Mouse (Mus musculus): ENCODE results near the gene Dcaf4. TPM values are rescaled to one million over a fixed set of nuclear protein-coding genes. Genes with fewer than 3 reads are reported as not detected.

The Dcaf4 gene
- polyA plus RNA-seq, 1 experiment = 13.7 TPM

- H3K79me2 ChIP-seq (ENCODE audit: control insufficient read depth, insufficient read depth) = no peaks in the 10 kb centered on the region
- no peaks in the 10 kb centered on the region for H3K27me3 ChIP-seq (ENCODE audit: control insufficient read depth, insufficient read depth, insufficient read length)
- TF ChIP-seq SRF (IDR thresholded peaks at IDR 0.05; ENCODE audit: control insufficient read depth, insufficient read length, low read depth) (no peak), REST (IDR thresholded peaks at IDR 0.05; ENCODE audit: insufficient read depth, insufficient read length) (no peak), MYOG (IDR thresholded peaks at IDR 0.05; ENCODE audit: control insufficient read depth in 1 of 3, insufficient read depth in 1 of 3, insufficient read length in 2 of 3, low read depth in 2 of 3) (no peak)
- no peak overlapping the region for H3K4me3 ChIP-seq
- no peak overlapping the region for H3K4me2 ChIP-seq (ENCODE audit: low read depth)
- H3ac ChIP-seq (ENCODE audit: control insufficient read depth, insufficient read length) = no peak overlapping the region
- H3K36me3 ChIP-seq (ENCODE audit: control insufficient read depth, insufficient read depth) = no peaks in the 10 kb centered on the region
These were observed 8.4 kb downstream of the Dcaf4 start for GRCm38 (mm10) chr12:83528665-83529064.

- H3K27me3 ChIP-seq (ENCODE audit: control insufficient read depth, insufficient read depth, insufficient read length) = no peaks in the 10 kb centered on the region
- H3K79me2 ChIP-seq (ENCODE audit: control insufficient read depth, insufficient read depth) = no peaks in the 10 kb centered on the region
- TF ChIP-seq MAX (IDR thresholded peaks at IDR 0.05; ENCODE audit: low read depth) (no peak), E2F4 (IDR thresholded peaks at IDR 0.05; ENCODE audit: insufficient read depth) (no peak), SRF (IDR thresholded peaks at IDR 0.05; ENCODE audit: control insufficient read depth, insufficient read length, low read depth) (no peak), MYOG (IDR thresholded peaks at IDR 0.05; ENCODE audit: control insufficient read depth in 1 of 3, insufficient read depth in 1 of 3, insufficient read length in 2 of 3, low read depth in 2 of 3) (no peak), POLR2AphosphoS2 (IDR thresholded peaks at IDR 0.05; ENCODE audit: insufficient read length, low read depth) (no peak), CEBPB (IDR thresholded peaks at IDR 0.05; ENCODE audit: insufficient read depth, poor library complexity, severe bottlenecking) (no peak), POLR2A (IDR thresholded peaks at IDR 0.05; ENCODE audit: insufficient read length, low read depth) (no peak), TCF12 (IDR thresholded peaks at IDR 0.05; ENCODE audit: insufficient read depth, poor library complexity, severe bottlenecking) (no peak), USF1 (IDR thresholded peaks at IDR 0.05; ENCODE audit: low read depth) (no peak), MYOD1 (IDR thresholded peaks at IDR 0.05; ENCODE audit: control insufficient read depth in 1 of 3, insufficient read length in 2 of 3, low read depth in 2 of 3) (no peak), TCF3 (IDR thresholded peaks at IDR 0.05; ENCODE audit: insufficient read length, low read depth) (no peak), REST (IDR thresholded peaks at IDR 0.05; ENCODE audit: insufficient read depth, insufficient read length) (no peak)
- no peak overlapping the region for H3K4me2 ChIP-seq (ENCODE audit: low read depth)
- H3K36me3 ChIP-seq (ENCODE audit: control insufficient read depth, insufficient read depth) = no peaks in the 10 kb centered on the region
- no peak overlapping the region for H3ac ChIP-seq (ENCODE audit: control insufficient read depth, insufficient read length)
- H3K4me3 ChIP-seq = no peak overlapping the region
These were observed 11.7 kb downstream of the Dcaf4 start for GRCm38 (mm10) chr12:83531992-83532391.

GRCm38 (mm10) chr12:83532966-83533365 lies 12.7 kb downstream of the Dcaf4 start:
- H3ac ChIP-seq (ENCODE audit: control insufficient read depth, insufficient read length) = no peak overlapping the region
- no peaks in the 10 kb centered on the region for H3K27me3 ChIP-seq (ENCODE audit: control insufficient read depth, insufficient read depth, insufficient read length)
- H3K4me2 ChIP-seq (ENCODE audit: low read depth) = no peak overlapping the region
- H3K36me3 ChIP-seq (ENCODE audit: control insufficient read depth, insufficient read depth) = no peaks in the 10 kb centered on the region
- TF ChIP-seq E2F4 (IDR thresholded peaks at IDR 0.05; ENCODE audit: insufficient read depth) (no peak), CEBPB (IDR thresholded peaks at IDR 0.05; ENCODE audit: insufficient read depth, poor library complexity, severe bottlenecking) (no peak), SRF (IDR thresholded peaks at IDR 0.05; ENCODE audit: control insufficient read depth, insufficient read length, low read depth) (no peak), POLR2A (IDR thresholded peaks at IDR 0.05; ENCODE audit: insufficient read length, low read depth) (no peak), USF1 (IDR thresholded peaks at IDR 0.05; ENCODE audit: low read depth) (no peak), MAX (IDR thresholded peaks at IDR 0.05; ENCODE audit: low read depth) (no peak), MYOD1 (IDR thresholded peaks at IDR 0.05; ENCODE audit: control insufficient read depth in 1 of 3, insufficient read length in 2 of 3, low read depth in 2 of 3) (no peak), REST (IDR thresholded peaks at IDR 0.05; ENCODE audit: insufficient read depth, insufficient read length) (no peak), MYOG (IDR thresholded peaks at IDR 0.05; ENCODE audit: control insufficient read depth in 1 of 3, insufficient read depth in 1 of 3, insufficient read length in 2 of 3, low read depth in 2 of 3) (no peak), TCF3 (IDR thresholded peaks at IDR 0.05; ENCODE audit: insufficient read length, low read depth) (no peak), TCF12 (IDR thresholded peaks at IDR 0.05; ENCODE audit: insufficient read depth, poor library complexity, severe bottlenecking) (no peak), POLR2AphosphoS2 (IDR thresholded peaks at IDR 0.05; ENCODE audit: insufficient read length, low read depth) (no peak)
- H3K4me3 ChIP-seq = no peak overlapping the region
- no peaks in the 10 kb centered on the region for H3K79me2 ChIP-seq (ENCODE audit: control insufficient read depth, insufficient read depth)

GRCm38 (mm10) chr12:83534190-83534589 lies 13.9 kb downstream of the Dcaf4 start:
- no peak for TF ChIP-seq POLR2AphosphoS2 (IDR thresholded peaks at IDR 0.05; ENCODE audit: insufficient read length, low read depth)
- TF ChIP-seq CEBPB (IDR thresholded peaks at IDR 0.05; ENCODE audit: insufficient read depth, poor library complexity, severe bottlenecking) = no peak
- TF ChIP-seq REST (IDR thresholded peaks at IDR 0.05; ENCODE audit: insufficient read depth, insufficient read length) = no peak
- TF ChIP-seq E2F4 (IDR thresholded peaks at IDR 0.05; ENCODE audit: insufficient read depth) = no peak
- TF ChIP-seq MYOG (IDR thresholded peaks at IDR 0.05; ENCODE audit: control insufficient read depth in 1 of 3, insufficient read depth in 1 of 3, insufficient read length in 2 of 3, low read depth in 2 of 3) = peak in 1 of 3 experiments; percentile 1
- TF ChIP-seq MYOD1 (IDR thresholded peaks at IDR 0.05; ENCODE audit: control insufficient read depth in 1 of 3, insufficient read length in 2 of 3, low read depth in 2 of 3) = peak in 1 of 3 experiments; percentile 11
- H3K36me3 ChIP-seq (ENCODE audit: control insufficient read depth, insufficient read depth) = no peaks in the 10 kb centered on the region

GRCm38 (mm10) chr12:83535428-83535827 lies 15.2 kb downstream of the Dcaf4 start:
- Histone ChIP-seq H3ac (ENCODE audit: control insufficient read depth, insufficient read length) (no peak overlapping the region), H3K4me2 (ENCODE audit: low read depth) (no peak overlapping the region), H3K36me3 (ENCODE audit: control insufficient read depth, insufficient read depth) (no peaks in the 10 kb centered on the region), H3K27me3 (ENCODE audit: control insufficient read depth, insufficient read depth, insufficient read length) (no peaks in the 10 kb centered on the region), H3K79me2 (ENCODE audit: control insufficient read depth, insufficient read depth) (no peaks in the 10 kb centered on the region), H3K4me3 (no peak overlapping the region)
- no peak for TF ChIP-seq USF1 (IDR thresholded peaks at IDR 0.05; ENCODE audit: low read depth)
- TF ChIP-seq TCF3 (IDR thresholded peaks at IDR 0.05; ENCODE audit: insufficient read length, low read depth) = no peak
- no peak for TF ChIP-seq MYOD1 (IDR thresholded peaks at IDR 0.05; ENCODE audit: control insufficient read depth in 1 of 3, insufficient read length in 2 of 3, low read depth in 2 of 3)
- no peak for TF ChIP-seq SRF (IDR thresholded peaks at IDR 0.05; ENCODE audit: control insufficient read depth, insufficient read length, low read depth)

More at GRCm38 (mm10) chr12:83534190-83534589, 13.9 kb downstream of the Dcaf4 start:
- H3K4me2 ChIP-seq (ENCODE audit: low read depth) = no peak overlapping the region
- H3K79me2 ChIP-seq (ENCODE audit: control insufficient read depth, insufficient read depth) = no peaks in the 10 kb centered on the region
- H3ac ChIP-seq (ENCODE audit: control insufficient read depth, insufficient read length) = no peak overlapping the region
- H3K4me3 ChIP-seq = no peak overlapping the region
- no peaks in the 10 kb centered on the region for H3K27me3 ChIP-seq (ENCODE audit: control insufficient read depth, insufficient read depth, insufficient read length)

Measured in myocyte (in vitro differentiated cells).